Mouse (Mus musculus): ENCODE measurements around the gene Etnk1. TPM values are rescaled to one million over a fixed set of nuclear protein-coding genes. Genes with fewer than 3 reads are reported as not detected.
"Not testable (repeated sequence)": the region's sequence is repeated elsewhere in the genome, so short reads cannot be mapped to it uniquely, and the experiment has no call there.

Gene Etnk1
- polyA plus RNA-seq, 1 experiment: 71.6 TPM

GRCm38 (mm10) chr6:143171066-143171465, 4.0 kb downstream of the Etnk1 start:
- Histone ChIP-seq H3K27me3 (replicated peaks; ENCODE audit: control insufficient read depth, insufficient read depth, low read length) (no peaks in the 10 kb centered on the region), H3K36me3 (ENCODE audit: control insufficient read depth, insufficient read depth, low read length) (no peaks in the 10 kb centered on the region; the same call in 1 of the 2 replicates), H3K4me1 (ENCODE audit: control insufficient read depth, insufficient read depth, low read length) (peaks cover 9% of the 10 kb centered on the region), H3K27ac (ENCODE audit: insufficient read depth, low read depth, low read length) (no peak overlapping the region), H3K4me3 (ENCODE audit: insufficient read depth, low read depth, low read length) (no peak overlapping the region)
- TF ChIP-seq CTCF (conservative IDR thresholded peaks at IDR 0.05; ENCODE audit: insufficient read depth, insufficient read length, low read depth, low read length) (no peak), POLR2A (IDR thresholded peaks at IDR 0.05; ENCODE audit: low read depth, low read length) (no peak)
- 77% methylated on average over 8 of the region's 8 CpGs for WGBS
- no peak for DNase-seq

- DNase-seq: no peak
- Histone ChIP-seq H3K4me3 (ENCODE audit: insufficient read depth, low read depth, low read length) (no peak overlapping the region), H3K27ac (ENCODE audit: insufficient read depth, low read depth, low read length) (peak overlapping the region; percentile 57), H3K36me3 (ENCODE audit: control insufficient read depth, insufficient read depth, low read length) (no peaks in the 10 kb centered on the region; the same call in 1 of the 2 replicates), H3K4me1 (ENCODE audit: control insufficient read depth, insufficient read depth, low read length) (peaks cover 13% of the 10 kb centered on the region), H3K27me3 (replicated peaks; ENCODE audit: control insufficient read depth, insufficient read depth, low read length) (no peaks in the 10 kb centered on the region)
- no peak for TF ChIP-seq POLR2A (IDR thresholded peaks at IDR 0.05; ENCODE audit: low read depth, low read length)
- no peak for TF ChIP-seq CTCF (conservative IDR thresholded peaks at IDR 0.05; ENCODE audit: insufficient read depth, insufficient read length, low read depth, low read length)
- WGBS: 55% methylated on average over 11 of the region's 11 CpGs
These were observed 4.9 kb downstream of the Etnk1 start for GRCm38 (mm10) chr6:143171781-143172465.

GRCm38 (mm10) chr6:143172683-143173082, 5.7 kb downstream of the Etnk1 start:
- H3K4me3 ChIP-seq (ENCODE audit: insufficient read depth, low read depth, low read length); DNase-seq; H3K27me3 ChIP-seq (replicated peaks; ENCODE audit: control insufficient read depth, insufficient read depth, low read length); H3K36me3 ChIP-seq (ENCODE audit: control insufficient read depth, insufficient read depth, low read length); H3K27ac ChIP-seq (ENCODE audit: insufficient read depth, low read depth, low read length): not testable (repeated sequence)
- H3K4me1 ChIP-seq (ENCODE audit: control insufficient read depth, insufficient read depth, low read length): peaks cover 13% of the 10 kb centered on the region
- 83% methylated on average over 4 of the region's 4 CpGs for WGBS

GRCm38 (mm10) chr6:143174226-143174625, 7.2 kb downstream of the Etnk1 start:
- no peak for DNase-seq
- H3K36me3 ChIP-seq (ENCODE audit: control insufficient read depth, insufficient read depth, low read length): no peaks in the 10 kb centered on the region; the same call in 1 of the 2 replicates
- H3K27me3 ChIP-seq (replicated peaks; ENCODE audit: control insufficient read depth, insufficient read depth, low read length): no peaks in the 10 kb centered on the region
- no peak overlapping the region for H3K27ac ChIP-seq (ENCODE audit: insufficient read depth, low read depth, low read length)
- TF ChIP-seq POLR2A (IDR thresholded peaks at IDR 0.05; ENCODE audit: low read depth, low read length): no peak
- no peak for TF ChIP-seq CTCF (conservative IDR thresholded peaks at IDR 0.05; ENCODE audit: insufficient read depth, insufficient read length, low read depth, low read length)
- 84% methylated on average over 4 of the region's 4 CpGs for WGBS
- H3K4me1 ChIP-seq (ENCODE audit: control insufficient read depth, insufficient read depth, low read length): peaks cover 13% of the 10 kb centered on the region
- no peak overlapping the region for H3K4me3 ChIP-seq (ENCODE audit: insufficient read depth, low read depth, low read length)

GRCm38 (mm10) chr6:143174906-143175656, 8.1 kb downstream of the Etnk1 start:
- Histone ChIP-seq H3K27me3 (replicated peaks; ENCODE audit: control insufficient read depth, insufficient read depth, low read length) (no peaks in the 10 kb centered on the region), H3K4me3 (ENCODE audit: insufficient read depth, low read depth, low read length) (no peak overlapping the region), H3K36me3 (ENCODE audit: control insufficient read depth, insufficient read depth, low read length) (no peaks in the 10 kb centered on the region; the same call in 1 of the 2 replicates), H3K27ac (ENCODE audit: insufficient read depth, low read depth, low read length) (peak overlapping the region; percentile 16; the same call in 1 of the 2 replicates), H3K4me1 (ENCODE audit: control insufficient read depth, insufficient read depth, low read length) (peaks cover 13% of the 10 kb centered on the region)
- 18% methylated on average over 3 of the region's 3 CpGs for WGBS
- TF ChIP-seq POLR2A (IDR thresholded peaks at IDR 0.05; ENCODE audit: low read depth, low read length) (no peak), CTCF (conservative IDR thresholded peaks at IDR 0.05; ENCODE audit: insufficient read depth, insufficient read length, low read depth, low read length) (0 out of 2 replicates have a peak, but pooled peaks have one; percentile 24)
- DNase-seq: peak; percentile 64

- DNase-seq: no peak
- Histone ChIP-seq H3K4me1 (ENCODE audit: control insufficient read depth, insufficient read depth, low read length) (peaks cover 13% of the 10 kb centered on the region), H3K27ac (ENCODE audit: insufficient read depth, low read depth, low read length) (no peak overlapping the region), H3K36me3 (ENCODE audit: control insufficient read depth, insufficient read depth, low read length) (no peaks in the 10 kb centered on the region; the same call in 1 of the 2 replicates), H3K27me3 (replicated peaks; ENCODE audit: control insufficient read depth, insufficient read depth, low read length) (no peaks in the 10 kb centered on the region), H3K4me3 (ENCODE audit: insufficient read depth, low read depth, low read length) (no peak overlapping the region)
- WGBS: 84% methylated on average over 9 of the region's 9 CpGs
- TF ChIP-seq POLR2A (IDR thresholded peaks at IDR 0.05; ENCODE audit: low read depth, low read length) (no peak), CTCF (conservative IDR thresholded peaks at IDR 0.05; ENCODE audit: insufficient read depth, insufficient read length, low read depth, low read length) (no peak)
These were observed 9.1 kb downstream of the Etnk1 start for GRCm38 (mm10) chr6:143176076-143176475.

- Histone ChIP-seq H3K4me1 (ENCODE audit: control insufficient read depth, insufficient read depth, low read length) (peaks cover 9% of the 10 kb centered on the region), H3K27me3 (replicated peaks; ENCODE audit: control insufficient read depth, insufficient read depth, low read length) (no peaks in the 10 kb centered on the region), H3K4me3 (ENCODE audit: insufficient read depth, low read depth, low read length) (no peak overlapping the region), H3K36me3 (ENCODE audit: control insufficient read depth, insufficient read depth, low read length) (no peaks in the 10 kb centered on the region; the same call in 1 of the 2 replicates), H3K27ac (ENCODE audit: insufficient read depth, low read depth, low read length) (no peak overlapping the region)
- DNase-seq: no peak
- 51% methylated on average over 9 of the region's 9 CpGs for WGBS
- TF ChIP-seq POLR2A (IDR thresholded peaks at IDR 0.05; ENCODE audit: low read depth, low read length): no peak
- no peak for TF ChIP-seq CTCF (conservative IDR thresholded peaks at IDR 0.05; ENCODE audit: insufficient read depth, insufficient read length, low read depth, low read length)
These were observed 9.6 kb downstream of the Etnk1 start for GRCm38 (mm10) chr6:143176591-143176990.
